Mouse (Mus musculus): ENCODE results near the gene Klhl41. TPM values are rescaled to one million over a fixed set of nuclear protein-coding genes. Genes with fewer than 3 reads are reported as not detected.

Klhl41 gene
- polyA plus RNA-seq, 1 experiment from 2014 or later, result 1.5 TPM

GRCm38 (mm10) chr2:69684488-69684887 is 14.6 kb downstream of the Klhl41 start:
- no peak overlapping the region for H3K4me2 ChIP-seq

DNA sequence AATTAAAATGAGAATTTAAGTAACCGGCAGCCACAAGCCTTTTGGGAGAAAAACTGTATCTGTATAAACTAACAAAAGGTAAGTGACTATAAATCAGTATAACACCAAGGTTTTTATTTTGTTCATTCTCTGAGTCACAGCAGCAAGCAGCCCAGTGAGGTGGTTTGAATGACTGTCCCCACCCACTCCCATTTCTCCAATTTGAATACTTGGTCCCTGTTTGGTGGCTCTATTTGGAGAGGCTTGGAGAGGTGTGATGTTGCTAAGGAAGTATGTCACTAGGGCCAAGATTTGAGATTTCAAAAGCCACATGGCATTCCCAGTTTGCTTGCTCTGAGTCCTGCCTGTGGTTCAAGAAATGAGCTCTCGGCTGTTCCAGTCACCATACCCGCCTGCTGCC is 20.3 kb downstream of the Klhl41 start:
- Histone ChIP-seq H3K36me3 (replicated peaks) (peaks cover 16% of the 10 kb centered on the region; the same call in 1 of the 2 replicates), H3K4me3 (replicated peaks) (no peak overlapping the region), H3K27ac (replicated peaks) (no peak overlapping the region), H3K9me3 (replicated peaks) (no peaks in the 10 kb centered on the region), H3K4me2 (no peak overlapping the region), H3K9ac (no peak overlapping the region), H3K4me1 (replicated peaks) (no peaks in the 10 kb centered on the region), H3K27me3 (no peaks in the 10 kb centered on the region)
- WGBS (ENCODE audit: insufficient replicate concordance), result 77% methylated on average over 3 of the region's 3 CpGs
- ATAC-seq (ENCODE audit: insufficient read depth), result no peak

More at GRCm38 (mm10) chr2:69684488-69684887, 14.6 kb downstream of the Klhl41 start:
- WGBS (ENCODE audit: insufficient replicate concordance), result 74% methylated on average over 3 of the region's 3 CpGs
- H3K27ac ChIP-seq (replicated peaks), result no peak overlapping the region
- no peaks in the 10 kb centered on the region for H3K4me1 ChIP-seq (replicated peaks)
- no peaks in the 10 kb centered on the region for H3K27me3 ChIP-seq
- H3K4me3 ChIP-seq (replicated peaks), result no peak overlapping the region
- H3K9me3 ChIP-seq (replicated peaks), result no peaks in the 10 kb centered on the region
- 0 out of 2 replicates have a peak, but pooled peaks cover 1% of the 10 kb centered on the region for H3K36me3 ChIP-seq (replicated peaks)
- H3K9ac ChIP-seq, result no peak overlapping the region
- ATAC-seq (ENCODE audit: insufficient read depth), result no peak

- Histone ChIP-seq H3K27ac (replicated peaks) (no peak overlapping the region), H3K36me3 (replicated peaks) (peaks cover 16% of the 10 kb centered on the region; the same call in 1 of the 2 replicates), H3K4me2 (no peak overlapping the region), H3K9me3 (replicated peaks) (no peaks in the 10 kb centered on the region), H3K27me3 (no peaks in the 10 kb centered on the region), H3K4me1 (replicated peaks) (no peaks in the 10 kb centered on the region), H3K9ac (no peak overlapping the region), H3K4me3 (replicated peaks) (no peak overlapping the region)
- no peak for ATAC-seq (ENCODE audit: insufficient read depth)
- WGBS (ENCODE audit: insufficient replicate concordance), result 74% methylated on average over 6 of the region's 6 CpGs
Observed at GRCm38 (mm10) chr2:69690843-69691242, 20.9 kb downstream of the Klhl41 start.

DNA sequence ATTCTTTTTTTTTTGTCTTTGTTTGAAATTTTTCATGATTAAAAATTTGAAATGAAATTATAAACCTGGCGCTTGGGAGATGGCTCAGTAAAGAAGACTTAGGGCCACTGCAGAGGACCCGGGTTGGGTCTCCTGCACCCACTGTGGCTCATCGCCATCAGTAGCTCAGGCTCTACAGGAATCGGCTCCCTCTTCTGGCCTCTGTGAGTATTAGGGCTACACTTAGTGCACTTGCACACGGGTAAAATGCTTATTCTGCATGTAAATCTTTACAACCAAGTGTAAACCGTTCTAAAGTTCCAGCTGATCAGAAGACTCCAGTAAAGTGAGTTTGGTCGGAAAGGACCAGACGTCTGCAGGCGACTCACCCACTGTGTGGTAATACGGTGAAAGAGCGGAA is 23.6 kb downstream of the Klhl41 start:
- ATAC-seq (ENCODE audit: insufficient read depth), result no peak

GRCm38 (mm10) chr2:69700446-69700845 is 30.5 kb downstream of the Klhl41 start:
- Histone ChIP-seq H3K4me2 (no peak overlapping the region), H3K4me3 (replicated peaks) (no peak overlapping the region), H3K27ac (replicated peaks) (no peak overlapping the region), H3K36me3 (replicated peaks) (peaks cover 17% of the 10 kb centered on the region; the same call in 1 of the 2 replicates), H3K9ac (no peak overlapping the region), H3K27me3 (no peaks in the 10 kb centered on the region), H3K9me3 (replicated peaks) (no peaks in the 10 kb centered on the region), H3K4me1 (replicated peaks) (no peaks in the 10 kb centered on the region)
- 82% methylated on average over 8 of the region's 8 CpGs for WGBS (ENCODE audit: insufficient replicate concordance)
- ATAC-seq (ENCODE audit: insufficient read depth), result no peak

More for the DNA sequence above, 23.6 kb downstream of the Klhl41 start:
- Histone ChIP-seq H3K27me3 (no peaks in the 10 kb centered on the region), H3K36me3 (replicated peaks) (peaks cover 16% of the 10 kb centered on the region; the same call in 1 of the 2 replicates), H3K9me3 (replicated peaks) (no peaks in the 10 kb centered on the region), H3K27ac (replicated peaks) (no peak overlapping the region), H3K4me1 (replicated peaks) (no peaks in the 10 kb centered on the region), H3K9ac (no peak overlapping the region), H3K4me3 (replicated peaks) (no peak overlapping the region), H3K4me2 (no peak overlapping the region)
- WGBS (ENCODE audit: insufficient replicate concordance), result 83% methylated on average over 11 of the region's 11 CpGs

DNA sequence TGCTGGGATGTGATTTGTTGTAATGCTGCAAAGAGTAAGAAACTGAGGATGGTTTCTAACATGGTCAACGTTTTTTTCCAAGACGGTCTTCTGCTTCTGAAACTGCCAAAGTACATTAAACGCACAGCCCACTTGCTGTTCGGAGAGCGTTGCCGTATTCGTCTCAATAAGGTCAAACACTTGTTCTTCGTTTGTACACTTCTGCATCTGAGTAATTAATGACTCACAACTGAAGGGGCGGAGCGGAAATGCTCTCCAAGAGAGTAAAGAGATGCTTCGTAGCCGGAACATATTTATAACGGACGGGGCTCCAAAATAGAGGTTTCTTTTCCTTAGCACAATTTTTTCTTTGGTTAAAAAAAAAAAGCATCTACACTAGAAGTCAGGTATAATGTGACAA is 42.3 kb downstream of the Klhl41 start:
- Histone ChIP-seq H3K9ac (no peak overlapping the region), H3K4me3 (replicated peaks) (no peak overlapping the region), H3K9me3 (replicated peaks) (no peaks in the 10 kb centered on the region), H3K27ac (replicated peaks) (no peak overlapping the region), H3K36me3 (replicated peaks) (0 out of 2 replicates have a peak, but pooled peaks cover 1% of the 10 kb centered on the region), H3K27me3 (no peaks in the 10 kb centered on the region), H3K4me1 (replicated peaks) (peaks cover 11% of the 10 kb centered on the region), H3K4me2 (no peak overlapping the region; the same call in 1 of the 2 replicates)
- ATAC-seq (ENCODE audit: insufficient read depth), result no peak
- 87% methylated on average over 14 of the region's 14 CpGs for WGBS (ENCODE audit: insufficient replicate concordance)

- ATAC-seq (ENCODE audit: insufficient read depth), result peak; percentile 98
- Histone ChIP-seq H3K36me3 (replicated peaks) (no peaks in the 10 kb centered on the region), H3K4me1 (replicated peaks) (peaks cover 11% of the 10 kb centered on the region), H3K27me3 (no peaks in the 10 kb centered on the region), H3K27ac (replicated peaks) (peak within 1 kb of the TSS; percentile 16; the same call in 1 of the 2 replicates), H3K9me3 (replicated peaks) (no peaks in the 10 kb centered on the region), H3K4me3 (replicated peaks) (peak within 1 kb of the TSS; percentile 73), H3K4me2 (peak within 1 kb of the TSS; percentile 89), H3K9ac (peak within 1 kb of the TSS; percentile 67)
- under 1% methylated on average over 39 of the region's 39 CpGs for WGBS (ENCODE audit: insufficient replicate concordance)
Observed at GRCm38 (mm10) chr2:69712981-69713625, 43.2 kb downstream of the Klhl41 start, which contains the start of gene Fastkd1. Gene Fastkd1 (minus strand): TSS chr2:69713516.

GRCm38 (mm10) chr2:69713626-69714014 is 43.7 kb downstream of the Klhl41 start:
- Histone ChIP-seq H3K4me1 (replicated peaks) (peaks cover 11% of the 10 kb centered on the region), H3K36me3 (replicated peaks) (no peaks in the 10 kb centered on the region), H3K4me2 (peak overlapping the region; percentile 89), H3K4me3 (replicated peaks) (peak overlapping the region; percentile 73), H3K27me3 (no peaks in the 10 kb centered on the region), H3K9me3 (replicated peaks) (no peaks in the 10 kb centered on the region), H3K27ac (replicated peaks) (no peak overlapping the region), H3K9ac (no peak overlapping the region)
- 18% methylated on average over 4 of the region's 4 CpGs for WGBS (ENCODE audit: insufficient replicate concordance)
- no peak for ATAC-seq (ENCODE audit: insufficient read depth)

- ATAC-seq (ENCODE audit: insufficient read depth), result no peak
- H3K4me2 ChIP-seq, result no peak overlapping the region
- peaks cover 11% of the 10 kb centered on the region for H3K4me1 ChIP-seq (replicated peaks)
- no peak overlapping the region for H3K27ac ChIP-seq (replicated peaks)
- no peaks in the 10 kb centered on the region for H3K9me3 ChIP-seq (replicated peaks)
- 63% methylated on average over 5 of the region's 5 CpGs for WGBS (ENCODE audit: insufficient replicate concordance)
- H3K36me3 ChIP-seq (replicated peaks), result no peaks in the 10 kb centered on the region
- no peak overlapping the region for H3K9ac ChIP-seq
- no peaks in the 10 kb centered on the region for H3K27me3 ChIP-seq
- H3K4me3 ChIP-seq (replicated peaks), result no peak overlapping the region
Observed at GRCm38 (mm10) chr2:69714126-69714525, 44.2 kb downstream of the Klhl41 start.

DNA sequence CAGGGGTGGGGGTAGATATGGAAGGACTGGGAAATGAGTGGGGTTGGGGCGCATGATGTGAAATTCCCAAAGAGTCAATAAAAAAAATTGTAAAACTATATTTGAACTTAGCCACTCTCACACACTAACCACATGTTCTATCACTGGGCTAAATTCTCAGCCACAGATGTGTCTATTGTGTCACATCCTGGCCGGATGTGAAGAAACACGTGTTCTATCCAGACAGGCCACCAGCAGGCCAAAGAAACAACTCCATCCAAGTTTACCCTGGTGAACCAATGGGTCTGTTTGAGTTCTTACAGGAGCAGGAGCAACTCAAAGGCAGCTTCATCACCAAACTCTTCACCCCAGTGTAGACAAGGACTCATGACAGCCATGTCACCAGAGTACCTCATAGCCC is 46.6 kb downstream of the Klhl41 start:
- no peak overlapping the region for H3K4me2 ChIP-seq
- 40% methylated on average over 3 of the region's 3 CpGs for WGBS (ENCODE audit: insufficient replicate concordance)
- no peak overlapping the region for H3K9ac ChIP-seq
- ATAC-seq (ENCODE audit: insufficient read depth), result no peak
- H3K36me3 ChIP-seq (replicated peaks), result no peaks in the 10 kb centered on the region
- peaks cover 15% of the 10 kb centered on the region; the same call in 1 of the 2 replicates for H3K27me3 ChIP-seq
- H3K4me3 ChIP-seq (replicated peaks), result no peak overlapping the region
- no peaks in the 10 kb centered on the region for H3K9me3 ChIP-seq (replicated peaks)
- H3K4me1 ChIP-seq (replicated peaks), result peaks cover 7% of the 10 kb centered on the region
- no peak overlapping the region for H3K27ac ChIP-seq (replicated peaks)

- peaks cover 9% of the 10 kb centered on the region for H3K4me1 ChIP-seq (replicated peaks)
- no peaks in the 10 kb centered on the region for H3K9me3 ChIP-seq (replicated peaks)
- 47% methylated on average over 1 of the region's 1 CpGs for WGBS (ENCODE audit: insufficient replicate concordance)
- no peak overlapping the region for H3K9ac ChIP-seq
- ATAC-seq (ENCODE audit: insufficient read depth), result no peak
- no peaks in the 10 kb centered on the region for H3K36me3 ChIP-seq (replicated peaks)
- no peak overlapping the region for H3K27ac ChIP-seq (replicated peaks)
- no peak overlapping the region for H3K4me3 ChIP-seq (replicated peaks)
- H3K4me2 ChIP-seq, result no peak overlapping the region
- H3K27me3 ChIP-seq, result peaks cover 15% of the 10 kb centered on the region; the same call in 1 of the 2 replicates
Observed at GRCm38 (mm10) chr2:69719121-69719520, 49.2 kb downstream of the Klhl41 start.

Measured in liver, embryonic 15.5 days (tissue).